Mouse (Mus musculus): ENCODE results near the gene Atp8b3. TPM values are rescaled to one million over a fixed set of nuclear protein-coding genes. Genes with fewer than 3 reads are reported as not detected.

Atp8b3 gene
- total and polyA plus RNA-seq, 2 experiments from 2014 or later, result 0.96 to 1.1 TPM

DNA sequence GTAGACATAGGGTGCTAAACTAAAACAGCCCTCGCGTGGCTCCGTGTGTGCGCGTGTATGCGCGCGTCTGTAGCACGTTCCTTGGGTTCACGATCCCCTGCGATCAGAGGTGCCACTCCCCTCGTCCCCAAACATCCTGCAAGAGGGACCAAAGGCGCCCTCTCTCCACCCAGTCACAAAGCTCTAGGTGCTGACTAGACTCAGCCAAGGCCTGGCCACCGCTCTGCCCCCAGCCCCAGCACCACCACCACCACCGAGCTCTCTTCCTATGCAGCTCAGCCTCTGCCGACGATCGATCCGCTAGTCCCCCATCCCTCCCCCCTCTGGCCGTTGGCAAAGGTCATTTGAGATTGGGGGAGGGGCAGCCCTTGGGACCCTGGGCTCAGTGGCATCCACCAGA, 42.5 kb downstream of the Atp8b3 start:
- ATAC-seq, result no peak
- no peak for TF ChIP-seq CTCF (IDR thresholded peaks at IDR 0.05; ENCODE audit: low read depth)
- WGBS, result under 1% methylated on average over 20 of the region's 20 CpGs
- H3K4me2 ChIP-seq (ENCODE audit: low read depth, low read length), result 0 out of 2 replicates have a peak overlapping the region, but pooled peaks have one; percentile 10
- H3K4me1 ChIP-seq (ENCODE audit: insufficient read depth, low read length), result peaks cover 12% of the 10 kb centered on the region; the same call in 1 of the 2 replicates
- H3K4me3 ChIP-seq (ENCODE audit: low read length), result peak overlapping the region; percentile 34
- H3K27ac ChIP-seq, result no peak overlapping the region
- no peak overlapping the region for H3K9ac ChIP-seq (replicated peaks; ENCODE audit: low read length)
- no peaks in the 10 kb centered on the region for H3K9me3 ChIP-seq (ENCODE audit: low read length)
- DNase-seq (ENCODE audit: low spot score), result no peak
- H3K27me3 ChIP-seq (ENCODE audit: insufficient read depth, low read length), result peaks cover 94% of the 10 kb centered on the region
- H3K36me3 ChIP-seq (ENCODE audit: insufficient read depth, low read length), result no peaks in the 10 kb centered on the region

DNA sequence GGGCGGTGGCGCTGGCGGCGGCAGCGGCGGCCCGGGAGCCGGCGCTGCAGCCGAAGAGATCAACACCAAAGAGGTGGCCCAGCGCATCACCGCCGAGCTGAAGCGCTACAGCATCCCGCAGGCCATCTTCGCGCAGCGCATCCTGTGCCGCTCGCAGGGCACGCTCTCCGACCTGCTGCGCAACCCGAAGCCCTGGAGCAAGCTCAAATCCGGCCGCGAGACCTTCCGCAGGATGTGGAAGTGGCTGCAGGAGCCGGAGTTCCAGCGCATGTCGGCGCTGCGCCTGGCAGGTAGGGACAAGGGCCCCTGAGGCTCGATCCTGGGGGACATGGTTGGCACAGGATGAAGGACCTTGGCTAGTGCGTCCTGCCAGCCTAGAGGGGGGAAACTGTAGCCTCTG, 43.0 kb downstream of the Atp8b3 start:
- Histone ChIP-seq H3K4me3 (ENCODE audit: low read length) (peak overlapping the region; percentile 34), H3K36me3 (ENCODE audit: insufficient read depth, low read length) (no peaks in the 10 kb centered on the region), H3K4me2 (ENCODE audit: low read depth, low read length) (peak overlapping the region; percentile 56), H3K27me3 (ENCODE audit: insufficient read depth, low read length) (peaks cover 94% of the 10 kb centered on the region), H3K9ac (replicated peaks; ENCODE audit: low read length) (no peak overlapping the region), H3K4me1 (ENCODE audit: insufficient read depth, low read length) (peaks cover 12% of the 10 kb centered on the region; the same call in 1 of the 2 replicates), H3K27ac (no peak overlapping the region), H3K9me3 (ENCODE audit: low read length) (no peaks in the 10 kb centered on the region)
- DNase-seq (ENCODE audit: low spot score) (no peak), ATAC-seq (no peak)
- under 1% methylated on average over 25 of the region's 35 CpGs for WGBS
- no peak for TF ChIP-seq CTCF (IDR thresholded peaks at IDR 0.05; ENCODE audit: low read depth)

- Histone ChIP-seq H3K9me3 (ENCODE audit: low read length) (no peaks in the 10 kb centered on the region), H3K36me3 (ENCODE audit: insufficient read depth, low read length) (no peaks in the 10 kb centered on the region), H3K4me1 (ENCODE audit: insufficient read depth, low read length) (peaks cover 12% of the 10 kb centered on the region; the same call in 1 of the 2 replicates), H3K4me2 (ENCODE audit: low read depth, low read length) (peak within 1 kb of the TSS; percentile 56), H3K4me3 (ENCODE audit: low read length) (peak within 1 kb of the TSS; percentile 34), H3K27ac (no peak within 1 kb of the TSS), H3K27me3 (ENCODE audit: insufficient read depth, low read length) (peaks cover 94% of the 10 kb centered on the region), H3K9ac (replicated peaks; ENCODE audit: low read length) (peak within 1 kb of the TSS; percentile 17; the same call in 1 of the 2 replicates)
- DNase-seq (ENCODE audit: low spot score) (peak; percentile 38), ATAC-seq (peak; percentile 36)
- WGBS, result under 1% methylated on average over 40 of the region's 42 CpGs
- TF ChIP-seq CTCF (IDR thresholded peaks at IDR 0.05; ENCODE audit: low read depth), result no peak; the same call in 1 of the 2 replicates
Measured at GRCm38 (mm10) chr10:80494732-80495131, 44.2 kb downstream of the Atp8b3 start, which contains the start of gene Onecut3. Gene Onecut3, plus strand, starts transcription at chr10:80494835.

GRCm38 (mm10) chr10:80490051-80490450, 48.9 kb downstream of the Atp8b3 start:
- Histone ChIP-seq H3K27ac (no peak overlapping the region), H3K4me2 (ENCODE audit: low read depth, low read length) (no peak overlapping the region), H3K4me1 (ENCODE audit: insufficient read depth, low read length) (peaks cover 5% of the 10 kb centered on the region; the same call in 1 of the 2 replicates), H3K36me3 (ENCODE audit: insufficient read depth, low read length) (no peaks in the 10 kb centered on the region), H3K9me3 (ENCODE audit: low read length) (no peaks in the 10 kb centered on the region), H3K4me3 (ENCODE audit: low read length) (no peak overlapping the region), H3K27me3 (ENCODE audit: insufficient read depth, low read length) (peaks cover 73% of the 10 kb centered on the region), H3K9ac (replicated peaks; ENCODE audit: low read length) (no peak overlapping the region)
- WGBS, result 2% methylated on average over 22 of the region's 22 CpGs
- DNase-seq (ENCODE audit: low spot score), result no peak
- TF ChIP-seq CTCF (IDR thresholded peaks at IDR 0.05; ENCODE audit: low read depth), result no peak
- no peak for ATAC-seq

- H3K27ac ChIP-seq, result no peak overlapping the region
- 76% methylated on average over 7 of the region's 7 CpGs for WGBS
- no peaks in the 10 kb centered on the region for H3K36me3 ChIP-seq (ENCODE audit: insufficient read depth, low read length)
- ATAC-seq, result no peak
- H3K9me3 ChIP-seq (ENCODE audit: low read length), result no peaks in the 10 kb centered on the region
- peaks cover 56% of the 10 kb centered on the region for H3K27me3 ChIP-seq (ENCODE audit: insufficient read depth, low read length)
- no peaks in the 10 kb centered on the region for H3K4me1 ChIP-seq (ENCODE audit: insufficient read depth, low read length)
- no peak overlapping the region for H3K4me3 ChIP-seq (ENCODE audit: low read length)
- H3K9ac ChIP-seq (replicated peaks; ENCODE audit: low read length), result no peak overlapping the region
- no peak overlapping the region for H3K4me2 ChIP-seq (ENCODE audit: low read depth, low read length)
- peak; percentile 53 for TF ChIP-seq CTCF (IDR thresholded peaks at IDR 0.05; ENCODE audit: low read depth)
- DNase-seq (ENCODE audit: low spot score), result no peak
Measured at GRCm38 (mm10) chr10:80486862-80487379, 52.0 kb downstream of the Atp8b3 start.

DNA sequence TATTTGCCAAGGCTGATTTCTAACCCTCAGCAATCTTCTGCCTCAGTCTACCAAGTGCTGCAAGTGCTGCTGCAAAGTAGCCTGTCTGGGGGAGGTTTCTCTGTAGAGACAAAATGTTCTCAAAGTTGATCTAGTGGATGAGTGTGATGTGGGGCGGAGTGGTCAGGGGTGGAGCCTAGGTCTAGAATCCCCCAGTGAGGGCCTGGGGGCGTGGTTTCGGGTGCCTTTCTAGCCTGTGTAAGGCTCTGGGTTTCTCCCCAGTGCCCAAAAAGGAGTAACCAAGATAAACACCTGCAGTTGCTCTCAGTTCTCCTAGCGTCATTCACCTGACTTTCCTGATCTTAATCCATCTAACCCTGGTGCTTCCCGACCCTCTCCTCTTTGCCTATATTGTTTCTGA, 57.9 kb downstream of the Atp8b3 start:
- ATAC-seq (no peak), DNase-seq (ENCODE audit: low spot score) (no peak)
- H3K9ac ChIP-seq (replicated peaks; ENCODE audit: low read length), result peak overlapping the region; percentile 17; the same call in 1 of the 2 replicates
- no peaks in the 10 kb centered on the region for H3K36me3 ChIP-seq (ENCODE audit: insufficient read depth, low read length)
- no peak overlapping the region for H3K27ac ChIP-seq
- 23% methylated on average over 5 of the region's 5 CpGs for WGBS
- peaks cover 24% of the 10 kb centered on the region for H3K27me3 ChIP-seq (ENCODE audit: insufficient read depth, low read length)
- no peak for TF ChIP-seq CTCF (IDR thresholded peaks at IDR 0.05; ENCODE audit: low read depth)
- no peaks in the 10 kb centered on the region for H3K9me3 ChIP-seq (ENCODE audit: low read length)
- no peak overlapping the region for H3K4me3 ChIP-seq (ENCODE audit: low read length)
- H3K4me1 ChIP-seq (ENCODE audit: insufficient read depth, low read length), result no peaks in the 10 kb centered on the region
- H3K4me2 ChIP-seq (ENCODE audit: low read depth, low read length), result no peak overlapping the region

DNA sequence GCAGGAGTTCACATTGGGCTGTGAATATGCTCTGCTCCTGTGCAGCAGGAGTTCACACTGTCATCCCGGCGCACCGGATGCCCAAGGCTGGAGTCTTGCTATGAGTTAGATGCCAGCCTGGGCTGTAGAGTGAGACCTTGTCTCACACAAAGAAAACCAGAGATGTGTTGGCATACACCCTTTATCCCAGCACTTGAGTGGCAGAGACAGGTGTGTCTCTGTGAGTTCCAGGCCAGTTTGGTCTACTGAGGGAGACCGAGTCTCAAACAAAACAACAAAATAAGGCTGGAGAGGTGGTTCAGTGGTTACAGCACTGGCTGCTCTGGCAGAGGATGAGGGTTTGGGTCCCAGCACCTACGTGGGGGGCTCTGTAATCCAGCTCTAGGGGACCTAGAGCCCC, 60.4 kb downstream of the Atp8b3 start:
- Histone ChIP-seq H3K27me3 (ENCODE audit: insufficient read depth, low read length) (peaks cover 7% of the 10 kb centered on the region; the same call in 1 of the 2 replicates), H3K9ac (replicated peaks; ENCODE audit: low read length) (no peak overlapping the region), H3K4me3 (ENCODE audit: low read length) (no peak overlapping the region), H3K4me1 (ENCODE audit: insufficient read depth, low read length) (no peaks in the 10 kb centered on the region), H3K9me3 (ENCODE audit: low read length) (no peaks in the 10 kb centered on the region), H3K27ac (no peak overlapping the region), H3K4me2 (ENCODE audit: low read depth, low read length) (no peak overlapping the region), H3K36me3 (ENCODE audit: insufficient read depth, low read length) (no peaks in the 10 kb centered on the region)
- no peak for TF ChIP-seq CTCF (IDR thresholded peaks at IDR 0.05; ENCODE audit: low read depth)
- ATAC-seq (no peak), DNase-seq (ENCODE audit: low spot score) (no peak)
- WGBS, result 78% methylated on average over 5 of the region's 5 CpGs

Measured in hindbrain, postnatal 0 days (tissue).